Mouse (Mus musculus) lung, postnatal 4 days (tissue): ENCODE measurements around the gene Mgat4c.

Experiments
- DNase-seq, 2 experiments: peaks; one replicate each; pipeline ENCODE4 v3.0.0; 2021

The Mgat4c gene

GRCm38 (mm10) chr10:101681437-101681912 is at the start of gene Mgat4c:
Gene Mgat4c (plus strand): TSS chr10:101681487.
- no peak for DNase-seq

- DNase-seq, result no peak
Observed at GRCm38 (mm10) chr10:101635266-101635665, 46.0 kb upstream of the Mgat4c start.

GRCm38 (mm10) chr10:101641048-101641447 is 40.2 kb upstream of the Mgat4c start:
- no peak for DNase-seq

- no peak for DNase-seq
Observed at GRCm38 (mm10) chr10:101681914-101682313, 627 bp downstream of the Mgat4c start.

GRCm38 (mm10) chr10:101761828-101762227 is 80.5 kb downstream of the Mgat4c start:
- no peak for DNase-seq

GRCm38 (mm10) chr10:101770688-101771087 is 89.4 kb downstream of the Mgat4c start:
- no peak for DNase-seq

- no peak for DNase-seq
Observed at GRCm38 (mm10) chr10:101771157-101771556, 89.9 kb downstream of the Mgat4c start.

GRCm38 (mm10) chr10:101783161-101783744 is 102.0 kb downstream of the Mgat4c start:
- no peak for DNase-seq

GRCm38 (mm10) chr10:101795507-101795906 is 114.2 kb downstream of the Mgat4c start:
- DNase-seq, result no peak

GRCm38 (mm10) chr10:101798831-101799474 is 117.7 kb downstream of the Mgat4c start:
- DNase-seq, result no peak

GRCm38 (mm10) chr10:101808768-101809167 is 127.5 kb downstream of the Mgat4c start:
- DNase-seq, result no peak

GRCm38 (mm10) chr10:101816902-101817301 is 135.6 kb downstream of the Mgat4c start:
- DNase-seq, result no peak

GRCm38 (mm10) chr10:101827944-101828343 is 146.7 kb downstream of the Mgat4c start:
- no peak for DNase-seq

GRCm38 (mm10) chr10:101856115-101856514 is 174.8 kb downstream of the Mgat4c start:
- no peak for DNase-seq

GRCm38 (mm10) chr10:101889866-101890265 is 208.6 kb downstream of the Mgat4c start:
- DNase-seq, result no peak

- DNase-seq, result no peak
Observed at GRCm38 (mm10) chr10:101917328-101917814, 236.1 kb downstream of the Mgat4c start.

GRCm38 (mm10) chr10:101997612-101998011 is 316.3 kb downstream of the Mgat4c start:
- DNase-seq, result no peak

GRCm38 (mm10) chr10:102042513-102042912 is 361.2 kb downstream of the Mgat4c start:
- DNase-seq, result no peak

GRCm38 (mm10) chr10:102056218-102056617 is 374.9 kb downstream of the Mgat4c start:
- no peak for DNase-seq

GRCm38 (mm10) chr10:102056975-102057565 is 375.8 kb downstream of the Mgat4c start:
- DNase-seq, result no peak

GRCm38 (mm10) chr10:102074541-102075398 is 393.5 kb downstream of the Mgat4c start:
- no peak for DNase-seq

- DNase-seq, result no peak
Observed at GRCm38 (mm10) chr10:102123153-102123552, 441.9 kb downstream of the Mgat4c start.

- DNase-seq, result no peak
Observed at GRCm38 (mm10) chr10:102127340-102127739, 446.1 kb downstream of the Mgat4c start.
